Mouse (Mus musculus): ENCODE results near the gene Gpatch1. TPM values are rescaled to one million over a fixed set of nuclear protein-coding genes. Genes with fewer than 3 reads are reported as not detected.

Gpatch1 gene
- polyA plus RNA-seq, 1 experiment from 2014 or later, result 9.3 TPM

GRCm38 (mm10) chr7:35347918-35348700, 29.9 kb upstream of the Gpatch1 start:
- no peaks in the 10 kb centered on the region for H3K9me3 ChIP-seq (ENCODE audit: control insufficient read depth, low read length)
- DNase-seq (ENCODE audit: low spot score) (peak; percentile 73), ATAC-seq (ENCODE audit: low FRiP score, low TSS enrichment) (peak; percentile 78)
- WGBS, result 46% methylated on average over 17 of the region's 18 CpGs
- no peaks in the 10 kb centered on the region for H3K4me1 ChIP-seq (replicated peaks; ENCODE audit: control insufficient read depth, insufficient read depth)
- H3K9ac ChIP-seq (ENCODE audit: low read length), result no peak overlapping the region
- no peak overlapping the region for H3K4me2 ChIP-seq (replicated peaks; ENCODE audit: low read depth)
- no peak overlapping the region for H3K4me3 ChIP-seq (ENCODE audit: low read depth, low read length)
- H3K27ac ChIP-seq (replicated peaks), result peak overlapping the region; percentile 71
- no peaks in the 10 kb centered on the region for H3K27me3 ChIP-seq (ENCODE audit: control insufficient read depth, insufficient read depth, low read length)
- H3K36me3 ChIP-seq (ENCODE audit: control insufficient read depth, insufficient read depth, low read length), result no peaks in the 10 kb centered on the region
- no peak for TF ChIP-seq CTCF (IDR thresholded peaks at IDR 0.05; ENCODE audit: low read depth)
- TF ChIP-seq EP300 (optimal IDR thresholded peaks at IDR 0.05), result no peak

- H3K9me3 ChIP-seq (ENCODE audit: control insufficient read depth, low read length), result no peaks in the 10 kb centered on the region
- H3K4me1 ChIP-seq (replicated peaks; ENCODE audit: control insufficient read depth, insufficient read depth), result no peaks in the 10 kb centered on the region
- peak; percentile 34 for DNase-seq (ENCODE audit: low spot score)
- ATAC-seq (ENCODE audit: low FRiP score, low TSS enrichment), result no peak
- H3K36me3 ChIP-seq (ENCODE audit: control insufficient read depth, insufficient read depth, low read length), result no peaks in the 10 kb centered on the region
- H3K4me2 ChIP-seq (replicated peaks; ENCODE audit: low read depth), result no peak overlapping the region
- no peak overlapping the region for H3K27ac ChIP-seq (replicated peaks)
- TF ChIP-seq EP300 (optimal IDR thresholded peaks at IDR 0.05) (no peak), CTCF (IDR thresholded peaks at IDR 0.05; ENCODE audit: low read depth) (no peak)
- no peaks in the 10 kb centered on the region for H3K27me3 ChIP-seq (ENCODE audit: control insufficient read depth, insufficient read depth, low read length)
- no peak overlapping the region for H3K9ac ChIP-seq (ENCODE audit: low read length)
- H3K4me3 ChIP-seq (ENCODE audit: low read depth, low read length), result no peak overlapping the region
- 73% methylated on average over 5 of the region's 5 CpGs for WGBS
Observed at GRCm38 (mm10) chr7:35344785-35345330, 26.6 kb upstream of the Gpatch1 start.

- ATAC-seq (ENCODE audit: low FRiP score, low TSS enrichment) (0 out of 2 replicates have a peak, but pooled peaks have one; percentile 43), DNase-seq (ENCODE audit: low spot score) (peak; percentile 34)
- H3K27me3 ChIP-seq (ENCODE audit: control insufficient read depth, insufficient read depth, low read length), result no peaks in the 10 kb centered on the region
- TF ChIP-seq CTCF (IDR thresholded peaks at IDR 0.05; ENCODE audit: low read depth) (no peak), EP300 (optimal IDR thresholded peaks at IDR 0.05) (no peak)
- H3K4me3 ChIP-seq (ENCODE audit: low read depth, low read length), result no peak overlapping the region
- no peak overlapping the region for H3K4me2 ChIP-seq (replicated peaks; ENCODE audit: low read depth)
- H3K4me1 ChIP-seq (replicated peaks; ENCODE audit: control insufficient read depth, insufficient read depth), result no peaks in the 10 kb centered on the region
- no peak overlapping the region; the same call in 1 of the 2 replicates for H3K27ac ChIP-seq (replicated peaks)
- no peak overlapping the region for H3K9ac ChIP-seq (ENCODE audit: low read length)
- no peaks in the 10 kb centered on the region for H3K36me3 ChIP-seq (ENCODE audit: control insufficient read depth, insufficient read depth, low read length)
- no peaks in the 10 kb centered on the region for H3K9me3 ChIP-seq (ENCODE audit: control insufficient read depth, low read length)
- WGBS, result 48% methylated on average over 4 of the region's 4 CpGs
Observed at GRCm38 (mm10) chr7:35342498-35342897, 24.3 kb upstream of the Gpatch1 start.

GRCm38 (mm10) chr7:35341282-35341681, 23.0 kb upstream of the Gpatch1 start:
- TF ChIP-seq CTCF (IDR thresholded peaks at IDR 0.05; ENCODE audit: low read depth), result no peak
- Histone ChIP-seq H3K9me3 (ENCODE audit: control insufficient read depth, low read length) (no peaks in the 10 kb centered on the region), H3K9ac (ENCODE audit: low read length) (no peak overlapping the region), H3K4me1 (replicated peaks; ENCODE audit: control insufficient read depth, insufficient read depth) (no peaks in the 10 kb centered on the region), H3K4me3 (ENCODE audit: low read depth, low read length) (no peak overlapping the region), H3K4me2 (replicated peaks; ENCODE audit: low read depth) (no peak overlapping the region), H3K27ac (replicated peaks) (peak overlapping the region; percentile 77), H3K27me3 (ENCODE audit: control insufficient read depth, insufficient read depth, low read length) (no peaks in the 10 kb centered on the region), H3K36me3 (ENCODE audit: control insufficient read depth, insufficient read depth, low read length) (no peaks in the 10 kb centered on the region)
- ATAC-seq (ENCODE audit: low FRiP score, low TSS enrichment) (peak; percentile 68), DNase-seq (ENCODE audit: low spot score) (peak; percentile 83)
- WGBS, result 54% methylated on average over 6 of the region's 6 CpGs

- Histone ChIP-seq H3K27me3 (ENCODE audit: control insufficient read depth, insufficient read depth, low read length) (no peaks in the 10 kb centered on the region), H3K4me3 (ENCODE audit: low read depth, low read length) (no peak overlapping the region), H3K9ac (ENCODE audit: low read length) (no peak overlapping the region), H3K4me1 (replicated peaks; ENCODE audit: control insufficient read depth, insufficient read depth) (no peaks in the 10 kb centered on the region), H3K9me3 (ENCODE audit: control insufficient read depth, low read length) (no peaks in the 10 kb centered on the region), H3K27ac (replicated peaks) (no peak overlapping the region; the same call in 1 of the 2 replicates), H3K36me3 (ENCODE audit: control insufficient read depth, insufficient read depth, low read length) (no peaks in the 10 kb centered on the region), H3K4me2 (replicated peaks; ENCODE audit: low read depth) (peak overlapping the region; percentile 8; the same call in 1 of the 2 replicates)
- 51% methylated on average over 5 of the region's 5 CpGs for WGBS
- peak; percentile 14 for DNase-seq (ENCODE audit: low spot score)
- ATAC-seq (ENCODE audit: low FRiP score, low TSS enrichment), result no peak
- TF ChIP-seq EP300 (optimal IDR thresholded peaks at IDR 0.05), result no peak
- no peak for TF ChIP-seq CTCF (IDR thresholded peaks at IDR 0.05; ENCODE audit: low read depth)
Observed at GRCm38 (mm10) chr7:35340196-35340595, 22.0 kb upstream of the Gpatch1 start.

Data from stomach, postnatal 0 days (tissue).